Mouse (Mus musculus): ENCODE measurements around the gene Sh3bp5.

Gene Sh3bp5

DNA sequence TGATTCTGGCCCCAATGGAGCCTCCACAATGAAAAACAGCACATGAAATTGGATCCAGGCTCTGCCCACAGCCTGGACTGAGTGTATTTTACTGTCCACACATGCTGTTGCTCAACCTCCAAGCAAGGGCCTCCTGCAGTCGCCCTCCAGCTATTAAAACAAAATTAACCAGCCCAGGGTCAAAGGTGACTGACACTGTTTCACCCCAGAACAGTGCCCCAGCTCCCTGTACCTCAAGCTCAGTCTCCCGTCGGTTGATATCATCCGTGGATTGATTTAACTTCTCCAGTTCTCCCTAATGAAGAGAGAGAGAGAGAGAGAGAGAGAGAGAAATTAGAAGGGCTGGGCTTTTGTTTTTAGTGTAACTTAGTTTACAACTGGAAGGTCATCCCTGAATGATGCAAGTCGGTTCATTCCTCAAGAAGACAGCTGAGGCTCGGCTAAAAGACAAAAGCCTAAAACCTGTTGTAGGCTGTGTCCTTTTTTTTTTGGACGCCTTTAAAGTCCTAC lies 2.0 kb downstream of the Sh3bp5 start:
- no peak for DNase-seq (ENCODE audit: low spot score in 2 of 2)

DNA sequence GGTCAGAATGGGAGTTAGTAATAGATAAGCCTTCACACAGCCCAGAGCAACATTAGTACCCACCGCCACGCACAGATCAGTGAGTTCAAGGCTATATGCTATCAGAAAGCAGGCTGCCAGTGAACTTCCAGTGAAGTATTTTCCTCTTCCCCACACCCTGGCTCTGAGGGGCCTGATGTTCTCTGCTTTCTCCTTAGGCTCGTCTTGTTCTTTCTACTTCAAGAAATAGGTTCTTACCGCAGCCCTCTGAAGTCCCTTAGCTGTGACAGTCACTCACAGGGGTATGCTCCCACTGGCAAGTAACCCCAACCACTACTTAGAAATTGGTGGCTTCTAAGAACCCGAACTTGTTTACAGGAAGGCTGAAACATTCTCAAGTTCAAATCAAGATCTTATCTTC lies 2.8 kb downstream of the Sh3bp5 start:
- DNase-seq (ENCODE audit: low spot score in 2 of 2) = no peak

DNA sequence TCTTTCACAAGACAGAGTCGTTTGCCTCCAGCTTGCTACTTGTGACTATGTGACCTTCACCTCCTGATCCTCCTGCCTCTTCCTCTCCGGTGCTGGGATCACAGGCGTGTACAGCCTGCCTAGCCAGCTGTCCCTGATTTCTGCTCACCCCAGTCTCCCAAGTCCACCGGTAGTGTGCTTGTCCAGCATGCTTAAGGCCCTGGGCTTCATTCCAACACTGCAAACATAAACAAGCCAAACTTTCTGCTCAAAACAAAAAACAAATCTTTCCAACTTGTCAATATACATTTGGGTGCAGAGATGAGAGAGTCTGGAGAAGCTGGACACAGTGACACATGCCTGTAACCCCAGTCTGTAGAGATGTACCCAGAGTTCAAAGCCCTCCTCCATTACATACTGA lies 3.5 kb downstream of the Sh3bp5 start:
- DNase-seq (ENCODE audit: low spot score in 2 of 2) = no peak

DNA sequence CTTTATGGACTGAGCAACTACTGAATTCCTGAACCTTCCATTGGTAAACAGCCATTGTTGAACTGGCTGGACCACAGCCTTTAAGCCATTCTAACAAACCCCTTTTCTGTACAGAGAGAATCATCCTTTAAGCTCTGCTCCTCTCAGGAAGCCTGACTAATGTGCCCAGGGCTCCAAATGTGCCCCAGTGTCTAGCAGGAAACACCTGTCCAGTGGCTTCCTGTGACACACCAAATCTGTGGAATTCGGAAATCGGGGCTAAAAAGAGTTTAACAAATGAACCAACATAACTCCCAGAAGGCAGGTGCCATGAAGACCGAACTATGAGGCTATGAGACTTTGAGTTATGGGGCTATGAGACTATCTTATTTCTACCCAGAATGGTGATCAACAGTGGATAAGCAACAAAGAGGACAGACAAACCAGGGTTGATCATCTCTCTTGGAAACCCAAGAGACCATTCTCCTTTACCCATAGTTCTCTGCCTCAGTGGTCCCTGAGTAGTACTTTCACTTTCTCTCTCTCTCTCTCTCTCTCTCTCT lies 4.0 kb downstream of the Sh3bp5 start:
- DNase-seq (ENCODE audit: low spot score in 2 of 2) = no peak

DNA sequence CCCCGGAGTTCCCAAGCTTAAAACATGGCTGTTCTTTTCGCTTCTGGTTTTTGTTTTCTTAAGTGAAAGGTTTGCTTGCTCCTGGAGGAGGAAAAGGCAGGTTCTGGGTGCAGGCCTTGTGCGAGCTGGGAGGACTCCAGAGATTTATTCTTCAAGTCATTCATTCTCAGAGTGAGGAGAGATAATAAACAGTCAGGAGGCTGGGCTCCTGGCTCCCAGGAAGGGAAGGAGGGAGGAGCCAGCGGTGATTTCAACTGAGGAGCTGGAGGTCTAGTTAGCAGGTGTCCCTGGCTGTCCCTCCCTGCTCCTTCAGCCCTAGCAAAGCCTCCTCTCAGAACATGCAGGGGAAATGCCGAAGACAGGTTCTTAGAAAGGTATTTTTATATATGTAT lies 6.9 kb downstream of the Sh3bp5 start:
- DNase-seq (ENCODE audit: low spot score in 2 of 2) = no peak

GRCm38 (mm10) chr14:31428211-31429003 lies 7.5 kb downstream of the Sh3bp5 start:
- peak; percentile 60 to 64 for DNase-seq (ENCODE audit: low spot score in 2 of 2)

DNA sequence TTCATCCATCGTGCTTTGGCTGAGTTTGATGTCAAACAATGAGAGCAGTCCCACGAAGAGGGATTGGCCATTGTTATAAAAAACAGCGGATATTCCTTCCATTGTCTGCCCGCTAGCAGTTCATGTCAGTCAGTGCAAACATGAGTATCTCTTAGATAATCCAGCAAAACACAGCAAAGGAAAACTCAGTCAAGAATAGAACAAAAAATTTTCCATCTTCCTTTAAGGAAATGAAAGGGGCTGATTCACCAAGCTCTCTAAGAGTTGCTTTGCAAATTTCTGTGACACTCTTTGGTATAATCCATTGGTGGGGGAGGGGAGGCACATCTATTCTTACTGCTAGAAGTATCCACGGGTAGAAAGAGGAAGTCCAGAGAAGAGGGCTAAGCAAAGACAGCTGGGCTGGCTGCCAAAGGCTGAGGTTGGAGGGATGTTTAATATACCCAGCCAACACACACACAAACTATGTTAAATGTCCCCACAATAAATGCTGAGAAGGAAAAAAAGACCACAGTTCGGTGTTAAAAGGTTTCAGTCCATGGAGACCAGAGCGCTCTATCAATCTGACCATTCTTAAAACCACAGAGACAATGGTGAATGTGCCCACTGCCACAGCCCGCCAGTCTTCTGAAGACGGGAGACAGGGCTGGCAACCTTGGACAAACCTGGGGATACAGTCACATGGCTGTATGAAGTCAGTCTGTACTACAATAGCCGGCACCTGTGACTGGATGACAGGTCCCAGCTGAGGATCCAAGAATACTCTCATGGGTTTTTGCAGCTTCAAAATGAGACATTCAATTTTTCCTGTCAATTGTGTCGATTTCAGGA lies 12.7 kb downstream of the Sh3bp5 start:
- DNase-seq (ENCODE audit: low spot score in 2 of 2) = peak; percentile 52 to 53

- no peak for DNase-seq (ENCODE audit: low spot score in 2 of 2)
Observed at GRCm38 (mm10) chr14:31422395-31422794, 13.5 kb downstream of the Sh3bp5 start.

GRCm38 (mm10) chr14:31421509-31422295 lies 14.2 kb downstream of the Sh3bp5 start:
- no peak for DNase-seq (ENCODE audit: low spot score in 2 of 2)

- no peak for DNase-seq (ENCODE audit: low spot score in 2 of 2)
Observed at GRCm38 (mm10) chr14:31420985-31421384, 14.9 kb downstream of the Sh3bp5 start.

- DNase-seq (ENCODE audit: low spot score in 2 of 2) = no peak
Observed at GRCm38 (mm10) chr14:31420562-31420961, 15.3 kb downstream of the Sh3bp5 start.

DNA sequence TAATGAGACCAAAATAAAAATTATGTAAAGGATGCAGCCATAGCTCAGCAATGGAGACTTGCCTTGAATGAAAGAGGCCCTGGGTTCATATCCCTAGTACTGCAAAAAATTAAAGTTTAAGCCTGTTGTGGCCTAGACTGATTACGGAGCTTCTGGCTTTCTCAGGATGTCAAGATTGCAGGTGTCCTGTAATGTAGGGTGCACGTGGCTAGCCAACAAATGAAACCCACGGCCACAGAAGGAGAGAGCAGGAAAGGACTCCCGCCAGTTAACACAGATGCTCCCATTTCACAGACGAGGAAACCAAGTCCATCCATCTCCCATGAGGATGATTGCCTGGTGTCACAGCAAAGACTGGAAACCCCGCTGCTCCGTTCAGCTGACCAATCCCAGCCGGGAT lies 15.7 kb downstream of the Sh3bp5 start:
- DNase-seq (ENCODE audit: low spot score in 2 of 2) = no peak

DNA sequence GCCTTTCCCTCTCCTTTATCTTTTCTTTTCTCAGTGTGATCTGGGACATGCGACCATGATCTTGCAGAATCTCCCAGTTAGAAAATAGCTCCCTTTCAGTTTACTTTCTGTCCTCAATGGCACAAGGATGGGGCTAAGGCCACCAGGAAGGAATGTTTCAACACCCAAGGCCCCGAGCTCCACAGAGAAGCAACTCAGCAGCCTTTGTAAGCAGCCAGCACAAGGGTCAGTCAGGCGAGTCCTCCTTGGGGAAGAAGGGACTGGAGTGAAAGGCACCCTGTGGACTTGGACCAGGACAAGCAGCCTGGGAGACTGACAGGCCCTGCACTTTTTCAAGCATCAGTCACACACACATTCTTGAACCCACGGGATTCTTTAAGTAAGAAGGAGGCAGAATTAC lies 16.6 kb downstream of the Sh3bp5 start:
- no peak for DNase-seq (ENCODE audit: low spot score in 2 of 2)

GRCm38 (mm10) chr14:31416835-31417549 lies 18.9 kb downstream of the Sh3bp5 start:
- DNase-seq (ENCODE audit: low spot score in 2 of 2) = no peak

DNA sequence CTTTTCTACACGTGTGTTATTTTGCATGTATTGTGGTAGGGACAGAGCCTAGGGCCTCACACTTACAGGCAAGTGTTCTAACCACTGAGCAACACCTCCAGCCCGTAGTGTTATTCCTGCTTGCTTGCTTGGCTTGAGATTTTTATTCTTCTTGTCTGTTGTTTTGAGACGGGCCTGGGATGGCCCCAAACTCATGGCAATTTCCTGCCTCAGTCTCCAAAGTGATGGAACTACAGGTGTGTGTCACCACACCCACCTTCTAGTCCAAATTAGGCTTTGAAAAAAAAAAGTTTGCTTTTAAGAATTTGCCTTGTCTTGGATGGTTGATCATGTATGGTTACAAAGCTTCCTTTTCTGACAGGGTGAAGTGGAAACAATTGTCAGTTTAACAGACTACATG lies 19.5 kb downstream of the Sh3bp5 start:
- no peak for DNase-seq (ENCODE audit: low spot score in 2 of 2)

GRCm38 (mm10) chr14:31414967-31415376 lies 20.9 kb downstream of the Sh3bp5 start:
- no peak for DNase-seq (ENCODE audit: low spot score in 2 of 2)

GRCm38 (mm10) chr14:31414235-31414966 lies 21.5 kb downstream of the Sh3bp5 start:
- DNase-seq (ENCODE audit: low spot score in 2 of 2) = no peak

DNA sequence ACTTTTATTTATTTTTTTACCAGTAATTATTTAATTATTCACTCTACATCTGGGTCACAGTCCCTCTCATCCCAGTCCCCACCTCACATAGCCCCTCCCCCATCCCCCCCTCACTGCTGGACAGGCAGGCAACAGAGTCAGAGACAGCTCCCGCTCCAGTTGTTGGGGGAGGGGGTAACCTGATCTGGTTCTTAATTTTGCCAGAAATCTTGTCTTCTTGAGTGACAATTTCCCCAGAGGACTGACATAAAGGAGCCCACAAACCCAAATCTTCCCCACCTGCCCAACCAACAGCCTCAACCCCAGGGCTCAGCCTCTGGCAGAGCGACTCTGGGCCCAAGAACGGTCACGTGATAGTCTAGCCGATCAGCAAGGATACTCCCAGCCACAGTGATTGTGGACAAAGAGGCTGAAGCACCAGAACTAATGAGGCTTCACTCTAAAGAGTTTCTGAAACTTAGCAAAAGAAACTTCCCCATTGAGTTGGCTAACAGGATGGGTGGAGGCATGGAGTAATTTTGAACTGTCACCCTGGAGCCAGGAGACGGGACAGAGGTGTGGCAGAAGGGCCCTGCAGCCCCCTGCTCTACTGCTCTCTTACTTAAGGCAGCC lies 22.3 kb downstream of the Sh3bp5 start:
- DNase-seq (ENCODE audit: low spot score in 2 of 2) = no peak

DNA sequence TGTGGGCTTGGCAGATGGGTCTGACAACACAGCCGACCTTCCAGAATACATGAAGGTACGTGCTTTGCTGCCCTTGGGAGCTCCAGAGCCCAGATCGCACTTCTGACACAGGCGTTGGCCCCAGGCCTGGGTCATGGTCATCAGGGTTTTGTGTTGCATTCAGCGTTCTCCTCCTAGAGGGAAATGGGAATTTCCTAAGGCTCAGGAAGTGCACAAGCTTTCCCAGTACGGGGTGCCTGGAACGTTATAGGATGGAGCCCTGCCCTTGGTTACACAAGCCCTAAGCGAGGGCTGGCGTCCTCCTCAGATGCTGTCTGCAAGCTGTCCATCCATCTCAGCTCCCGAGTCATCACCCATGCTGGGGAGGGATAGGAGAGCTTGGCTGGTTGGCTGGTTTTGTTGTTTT lies 23.2 kb downstream of the Sh3bp5 start:
- DNase-seq (ENCODE audit: low spot score in 2 of 2) = no peak

- no peak for DNase-seq (ENCODE audit: low spot score in 2 of 2)
Observed at GRCm38 (mm10) chr14:31410737-31411136, 25.1 kb downstream of the Sh3bp5 start.

Measured in frontal cortex, postnatal 14 days (tissue).